Mouse (Mus musculus): ENCODE results near the gene 4930595D18Rik. TPM values are rescaled to one million over a fixed set of nuclear protein-coding genes. Genes with fewer than 3 reads are reported as not detected.

4930595D18Rik gene
- polyA plus RNA-seq, 1 experiment = not detected

- Histone ChIP-seq H3K4me3 (no peak overlapping the region), H3K4me2 (ENCODE audit: low read depth) (no peak overlapping the region), H3K27me3 (ENCODE audit: control insufficient read depth, insufficient read depth, insufficient read length) (no peaks in the 10 kb centered on the region), H3K36me3 (ENCODE audit: control insufficient read depth, insufficient read depth) (no peaks in the 10 kb centered on the region), H3ac (ENCODE audit: control insufficient read depth, insufficient read length) (no peak overlapping the region), H3K79me2 (ENCODE audit: control insufficient read depth, insufficient read depth) (peaks cover 9% of the 10 kb centered on the region)
- no peak for TF ChIP-seq TCF12 (IDR thresholded peaks at IDR 0.05; ENCODE audit: insufficient read depth, poor library complexity, severe bottlenecking)
- no peak for TF ChIP-seq POLR2A (IDR thresholded peaks at IDR 0.05; ENCODE audit: insufficient read length, low read depth)
- TF ChIP-seq REST (IDR thresholded peaks at IDR 0.05; ENCODE audit: insufficient read depth, insufficient read length) = no peak
- TF ChIP-seq E2F4 (IDR thresholded peaks at IDR 0.05; ENCODE audit: insufficient read depth) = no peak
- no peak for TF ChIP-seq MYOG (IDR thresholded peaks at IDR 0.05; ENCODE audit: control insufficient read depth in 1 of 3, insufficient read depth in 1 of 3, insufficient read length in 2 of 3, low read depth in 2 of 3)
- TF ChIP-seq MYOD1 (IDR thresholded peaks at IDR 0.05; ENCODE audit: control insufficient read depth in 1 of 3, insufficient read length in 2 of 3, low read depth in 2 of 3) = no peak
- no peak for TF ChIP-seq USF1 (IDR thresholded peaks at IDR 0.05; ENCODE audit: low read depth)
- no peak for TF ChIP-seq POLR2AphosphoS2 (IDR thresholded peaks at IDR 0.05; ENCODE audit: insufficient read length, low read depth)
- no peak for TF ChIP-seq CEBPB (IDR thresholded peaks at IDR 0.05; ENCODE audit: insufficient read depth, poor library complexity, severe bottlenecking)
- no peak for TF ChIP-seq TCF3 (IDR thresholded peaks at IDR 0.05; ENCODE audit: insufficient read length, low read depth)
- TF ChIP-seq SRF (IDR thresholded peaks at IDR 0.05; ENCODE audit: control insufficient read depth, insufficient read length, low read depth) = no peak
- TF ChIP-seq MAX (IDR thresholded peaks at IDR 0.05; ENCODE audit: low read depth) = no peak
Observed at GRCm38 (mm10) chr12:111203076-111203475, 18.8 kb upstream of the 4930595D18Rik start.

GRCm38 (mm10) chr12:111196548-111196947 is 12.3 kb upstream of the 4930595D18Rik start:
- H3K27me3 ChIP-seq (ENCODE audit: control insufficient read depth, insufficient read depth, insufficient read length) = no peaks in the 10 kb centered on the region
- H3K36me3 ChIP-seq (ENCODE audit: control insufficient read depth, insufficient read depth) = no peaks in the 10 kb centered on the region
- no peak overlapping the region for H3K4me3 ChIP-seq
- H3K4me2 ChIP-seq (ENCODE audit: low read depth) = no peak overlapping the region
- no peak overlapping the region for H3ac ChIP-seq (ENCODE audit: control insufficient read depth, insufficient read length)
- TF ChIP-seq E2F4 (IDR thresholded peaks at IDR 0.05; ENCODE audit: insufficient read depth) (no peak), TCF12 (IDR thresholded peaks at IDR 0.05; ENCODE audit: insufficient read depth, poor library complexity, severe bottlenecking) (no peak), POLR2A (IDR thresholded peaks at IDR 0.05; ENCODE audit: insufficient read length, low read depth) (no peak), TCF3 (IDR thresholded peaks at IDR 0.05; ENCODE audit: insufficient read length, low read depth) (no peak), MYOD1 (IDR thresholded peaks at IDR 0.05; ENCODE audit: control insufficient read depth in 1 of 3, insufficient read length in 2 of 3, low read depth in 2 of 3) (no peak), POLR2AphosphoS2 (IDR thresholded peaks at IDR 0.05; ENCODE audit: insufficient read length, low read depth) (no peak), REST (IDR thresholded peaks at IDR 0.05; ENCODE audit: insufficient read depth, insufficient read length) (no peak), MYOG (IDR thresholded peaks at IDR 0.05; ENCODE audit: control insufficient read depth in 1 of 3, insufficient read depth in 1 of 3, insufficient read length in 2 of 3, low read depth in 2 of 3) (no peak)
- H3K79me2 ChIP-seq (ENCODE audit: control insufficient read depth, insufficient read depth) = peaks cover 22% of the 10 kb centered on the region

GRCm38 (mm10) chr12:111193331-111193730 is 9.0 kb upstream of the 4930595D18Rik start:
- peaks cover 40% of the 10 kb centered on the region for H3K79me2 ChIP-seq (ENCODE audit: control insufficient read depth, insufficient read depth)
- H3K4me3 ChIP-seq = no peak overlapping the region
- H3K27me3 ChIP-seq (ENCODE audit: control insufficient read depth, insufficient read depth, insufficient read length) = no peaks in the 10 kb centered on the region
- H3K4me2 ChIP-seq (ENCODE audit: low read depth) = no peak overlapping the region
- TF ChIP-seq POLR2A (IDR thresholded peaks at IDR 0.05; ENCODE audit: insufficient read length, low read depth) = no peak
- no peaks in the 10 kb centered on the region for H3K36me3 ChIP-seq (ENCODE audit: control insufficient read depth, insufficient read depth)
- H3ac ChIP-seq (ENCODE audit: control insufficient read depth, insufficient read length) = no peak overlapping the region

- TF ChIP-seq POLR2AphosphoS2 (IDR thresholded peaks at IDR 0.05; ENCODE audit: insufficient read length, low read depth) (no peak), TCF12 (IDR thresholded peaks at IDR 0.05; ENCODE audit: insufficient read depth, poor library complexity, severe bottlenecking) (no peak), MYOD1 (IDR thresholded peaks at IDR 0.05; ENCODE audit: control insufficient read depth in 1 of 3, insufficient read length in 2 of 3, low read depth in 2 of 3) (no peak), E2F4 (IDR thresholded peaks at IDR 0.05; ENCODE audit: insufficient read depth) (no peak), USF1 (IDR thresholded peaks at IDR 0.05; ENCODE audit: low read depth) (no peak), TCF3 (IDR thresholded peaks at IDR 0.05; ENCODE audit: insufficient read length, low read depth) (no peak), REST (IDR thresholded peaks at IDR 0.05; ENCODE audit: insufficient read depth, insufficient read length) (no peak), POLR2A (IDR thresholded peaks at IDR 0.05; ENCODE audit: insufficient read length, low read depth) (no peak), MYOG (IDR thresholded peaks at IDR 0.05; ENCODE audit: control insufficient read depth in 1 of 3, insufficient read depth in 1 of 3, insufficient read length in 2 of 3, low read depth in 2 of 3) (no peak), CEBPB (IDR thresholded peaks at IDR 0.05; ENCODE audit: insufficient read depth, poor library complexity, severe bottlenecking) (no peak), SRF (IDR thresholded peaks at IDR 0.05; ENCODE audit: control insufficient read depth, insufficient read length, low read depth) (no peak)
- H3K4me2 ChIP-seq (ENCODE audit: low read depth) = no peak overlapping the region
- no peaks in the 10 kb centered on the region for H3K27me3 ChIP-seq (ENCODE audit: control insufficient read depth, insufficient read depth, insufficient read length)
- H3K36me3 ChIP-seq (ENCODE audit: control insufficient read depth, insufficient read depth) = no peaks in the 10 kb centered on the region
- H3K79me2 ChIP-seq (ENCODE audit: control insufficient read depth, insufficient read depth) = peaks cover 44% of the 10 kb centered on the region
- H3ac ChIP-seq (ENCODE audit: control insufficient read depth, insufficient read length) = no peak overlapping the region
- H3K4me3 ChIP-seq = no peak overlapping the region
Observed at GRCm38 (mm10) chr12:111192777-111193176, 8.5 kb upstream of the 4930595D18Rik start.

- Histone ChIP-seq H3ac (ENCODE audit: control insufficient read depth, insufficient read length) (no peak overlapping the region), H3K79me2 (ENCODE audit: control insufficient read depth, insufficient read depth) (peaks cover 44% of the 10 kb centered on the region), H3K36me3 (ENCODE audit: control insufficient read depth, insufficient read depth) (no peaks in the 10 kb centered on the region), H3K4me3 (no peak overlapping the region), H3K4me2 (ENCODE audit: low read depth) (no peak overlapping the region), H3K27me3 (ENCODE audit: control insufficient read depth, insufficient read depth, insufficient read length) (no peaks in the 10 kb centered on the region)
- TF ChIP-seq CEBPB (IDR thresholded peaks at IDR 0.05; ENCODE audit: insufficient read depth, poor library complexity, severe bottlenecking) = no peak
- TF ChIP-seq MYOG (IDR thresholded peaks at IDR 0.05; ENCODE audit: control insufficient read depth in 1 of 3, insufficient read depth in 1 of 3, insufficient read length in 2 of 3, low read depth in 2 of 3) = no peak
- TF ChIP-seq REST (IDR thresholded peaks at IDR 0.05; ENCODE audit: insufficient read depth, insufficient read length) = no peak
- no peak for TF ChIP-seq MAX (IDR thresholded peaks at IDR 0.05; ENCODE audit: low read depth)
- TF ChIP-seq USF1 (IDR thresholded peaks at IDR 0.05; ENCODE audit: low read depth) = no peak
- TF ChIP-seq MYOD1 (IDR thresholded peaks at IDR 0.05; ENCODE audit: control insufficient read depth in 1 of 3, insufficient read length in 2 of 3, low read depth in 2 of 3) = no peak
Observed at GRCm38 (mm10) chr12:111190891-111191290, 6.6 kb upstream of the 4930595D18Rik start.

Data from myocyte (in vitro differentiated cells).